Mouse (Mus musculus): ENCODE measurements around the gene 9230104L09Rik.

The 9230104L09Rik gene

GRCm38 (mm10) chr2:148864966-148865365 lies at the start of gene 9230104L09Rik:
Gene 9230104L09Rik, minus strand, starts transcription at chr2:148865038.
- no peak for DNase-seq (ENCODE audit: low spot score in 2 of 2)

GRCm38 (mm10) chr2:148902286-148902685 lies 37.4 kb upstream of the 9230104L09Rik start:
- DNase-seq (ENCODE audit: low spot score in 2 of 2), result peak; percentile 10 to 51

GRCm38 (mm10) chr2:148900305-148900704 lies 35.5 kb upstream of the 9230104L09Rik start:
- DNase-seq (ENCODE audit: low spot score in 2 of 2), result no peak

- DNase-seq (ENCODE audit: low spot score in 2 of 2), result no peak
Measured at GRCm38 (mm10) chr2:148896219-148896618, 31.4 kb upstream of the 9230104L09Rik start.

GRCm38 (mm10) chr2:148893107-148893506 lies 28.3 kb upstream of the 9230104L09Rik start:
- no peak for DNase-seq (ENCODE audit: low spot score in 2 of 2)

- no peak for DNase-seq (ENCODE audit: low spot score in 2 of 2)
Measured at GRCm38 (mm10) chr2:148890021-148890851, 25.4 kb upstream of the 9230104L09Rik start.

- DNase-seq (ENCODE audit: low spot score in 2 of 2), result no peak
Measured at GRCm38 (mm10) chr2:148889331-148890010, 24.6 kb upstream of the 9230104L09Rik start.

- DNase-seq (ENCODE audit: low spot score in 2 of 2), result no peak
Measured at GRCm38 (mm10) chr2:148888872-148889271, 24.0 kb upstream of the 9230104L09Rik start.

GRCm38 (mm10) chr2:148884738-148885137 lies 19.9 kb upstream of the 9230104L09Rik start:
- no peak for DNase-seq (ENCODE audit: low spot score in 2 of 2)

- DNase-seq (ENCODE audit: low spot score in 2 of 2), result no peak
Measured at GRCm38 (mm10) chr2:148879199-148879598, 14.4 kb upstream of the 9230104L09Rik start.

GRCm38 (mm10) chr2:148878641-148879130 lies 13.8 kb upstream of the 9230104L09Rik start:
- DNase-seq (ENCODE audit: low spot score in 2 of 2), result no peak

- DNase-seq (ENCODE audit: low spot score in 2 of 2), result no peak
Measured at GRCm38 (mm10) chr2:148877016-148877770, 12.4 kb upstream of the 9230104L09Rik start.

GRCm38 (mm10) chr2:148875335-148875811 lies 10.5 kb upstream of the 9230104L09Rik start, which contains the start of gene Cst3:
Gene Cst3, minus strand, starts transcription at chr2:148875692.
- peak; percentile 89 to 90 for DNase-seq (ENCODE audit: low spot score in 2 of 2)

GRCm38 (mm10) chr2:148874617-148875334 lies 9.9 kb upstream of the 9230104L09Rik start:
- no peak for DNase-seq (ENCODE audit: low spot score in 2 of 2)

- no peak for DNase-seq (ENCODE audit: low spot score in 2 of 2)
Measured at GRCm38 (mm10) chr2:148874224-148874616, 9.4 kb upstream of the 9230104L09Rik start.

- DNase-seq (ENCODE audit: low spot score in 2 of 2), result no peak
Measured at GRCm38 (mm10) chr2:148872860-148873259, 8.0 kb upstream of the 9230104L09Rik start.

GRCm38 (mm10) chr2:148870526-148870925 lies 5.7 kb upstream of the 9230104L09Rik start:
- DNase-seq (ENCODE audit: low spot score in 2 of 2), result no peak

- no peak for DNase-seq (ENCODE audit: low spot score in 2 of 2)
Measured at GRCm38 (mm10) chr2:148868959-148869358, 4.1 kb upstream of the 9230104L09Rik start.

- DNase-seq (ENCODE audit: low spot score in 2 of 2), result no peak
Measured at GRCm38 (mm10) chr2:148861693-148862092, 3.1 kb downstream of the 9230104L09Rik start.

- DNase-seq (ENCODE audit: low spot score in 2 of 2), result no peak
Measured at GRCm38 (mm10) chr2:148860993-148861392, 3.8 kb downstream of the 9230104L09Rik start.

- no peak for DNase-seq (ENCODE audit: low spot score in 2 of 2)
Measured at GRCm38 (mm10) chr2:148857506-148857905, 7.3 kb downstream of the 9230104L09Rik start.

All from frontal cortex, postnatal 14 days (tissue).